Mouse (Mus musculus) B cell, adult 62 days (primary cell): ENCODE measurements around the gene Gzmn. TPM values are rescaled to one million over a fixed set of nuclear protein-coding genes. Genes with fewer than 3 reads are reported as not detected.

Experiments
- total RNA-seq: library from RNA; stranded (reverse); gene quantifications from 4 replicates; pipeline ENCODE4 v1.2.4, GENCODE M21; 2023

Gzmn gene
- total RNA-seq, result not detected in 4 replicates

GRCm38 (mm10) chr14:56174499-56174898, at the start of gene Gzmn:
Gene Gzmn, minus strand, starts transcription at chr14:56174599.

DNA sequence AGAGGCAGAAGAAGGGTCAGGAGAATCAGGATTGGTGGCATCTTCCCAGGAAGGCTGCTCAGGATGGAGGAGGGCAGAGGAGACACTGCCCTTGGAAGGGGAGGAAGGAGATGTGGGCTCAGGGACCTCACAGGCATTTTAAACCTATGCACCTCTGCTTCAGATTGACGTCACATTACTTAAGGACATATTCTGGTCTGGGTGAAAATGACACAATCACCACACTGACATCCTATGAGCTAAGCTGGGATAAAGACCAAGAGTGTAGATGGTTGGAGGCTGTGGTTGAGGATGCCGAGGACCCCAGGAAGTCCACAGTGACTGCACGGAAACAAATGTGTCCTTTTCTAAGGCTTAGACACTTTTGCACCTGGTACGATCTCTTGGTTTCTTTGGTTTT, 36.9 kb upstream of the Gzmn start, which contains the start of gene Gzmf:
Gene Gzmf (minus strand): TSS at position 101 of the 400 bp plus-strand sequence.

DNA sequence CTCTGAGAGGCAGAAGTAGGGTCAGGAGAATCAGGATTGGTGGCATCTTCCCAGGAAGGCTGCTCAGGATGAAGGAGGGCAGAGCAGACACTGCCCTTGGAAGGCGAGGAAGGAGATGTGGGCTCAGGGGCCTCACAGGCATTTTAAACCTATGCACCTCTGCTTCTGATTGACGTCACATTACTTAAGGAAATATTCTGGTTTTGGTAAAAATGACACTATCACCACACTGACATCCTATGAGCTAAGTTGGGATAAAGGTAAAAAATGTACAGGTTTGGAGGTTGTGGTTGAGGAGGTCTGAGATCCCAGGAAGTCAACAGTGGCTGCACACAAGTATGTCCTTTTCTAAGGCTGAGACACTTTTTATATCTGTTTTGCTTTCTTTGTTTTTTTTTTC, 14.9 kb downstream of the Gzmn start, which contains the start of gene Gzmg:
Gene Gzmg (minus strand): TSS at position 101 of the 400 bp plus-strand sequence.

DNA sequence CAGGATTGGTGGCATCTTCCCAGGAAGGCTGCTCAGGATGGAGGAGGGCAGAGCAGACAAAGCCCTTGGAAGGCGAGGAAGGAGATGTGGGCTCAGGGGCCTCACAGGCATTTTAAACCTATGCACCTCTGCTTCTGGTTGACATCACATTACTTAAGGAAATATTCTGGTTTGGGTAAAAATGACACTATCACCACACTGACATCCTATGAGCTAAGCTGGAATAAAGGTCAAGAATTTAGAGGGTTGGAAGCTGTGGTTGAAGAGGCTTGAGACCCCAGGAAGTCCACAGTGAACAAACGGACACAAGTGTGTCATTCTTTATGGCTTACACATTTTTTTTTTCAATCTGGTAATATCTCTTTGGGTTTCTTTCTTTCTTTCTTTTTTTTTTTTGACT, 41.9 kb downstream of the Gzmn start, which contains the start of gene Gzmd:
Gene Gzmd (minus strand): TSS at position 101 of the 400 bp plus-strand sequence.

GRCm38 (mm10) chr14:56120525-56120924, 53.9 kb downstream of the Gzmn start, which contains the start of gene Gzme:
Gene Gzme, minus strand, starts transcription at chr14:56120625.

Other genes starting within 250 kb of the Gzmn start
- gene Cma1, start 229.9 kb downstream of the Gzmn start, total RNA-seq, result not detected in 4 replicates
- gene Cma2, start 223.6 kb downstream of the Gzmn start, total RNA-seq, result not detected in 4 replicates
- gene Mcpt1, start 156.6 kb downstream of the Gzmn start, total RNA-seq, result not detected in 4 replicates
- gene Mcpt9, start 144.1 kb downstream of the Gzmn start, total RNA-seq, result not detected in 4 replicates
- not detected in 4 replicates for gene Mcpt2, start 132.6 kb downstream of the Gzmn start, total RNA-seq
- 0.73 TPM in 1 of 4 replicates, not detected in the others for gene Mcpt4, start 112.3 kb downstream of the Gzmn start, total RNA-seq
- 1.0 TPM in 1 of 4 replicates, not detected in the others for gene Mcpt8, start 89.3 kb downstream of the Gzmn start, total RNA-seq
- not detected in 4 replicates for gene Ctsg, start 72.0 kb downstream of the Gzmn start, total RNA-seq
- gene Gzme, start 54.0 kb downstream of the Gzmn start, total RNA-seq, result not detected in 4 replicates
- not detected in 4 replicates for gene Gzmd, start 42.0 kb downstream of the Gzmn start, total RNA-seq
- not detected in 4 replicates for gene Gzmg, start 15.0 kb downstream of the Gzmn start, total RNA-seq
- not detected in 4 replicates for gene Gzmf, start 36.8 kb upstream of the Gzmn start, total RNA-seq
- not detected in 4 replicates for gene Gzmc, start 60.1 kb upstream of the Gzmn start, total RNA-seq
- 0.55 to 1.0 TPM (median 0.87 TPM) in 4 replicates for gene Gzmb, start 87.7 kb upstream of the Gzmn start, total RNA-seq
- not detected in 4 replicates for gene Atp12a, start 190.5 kb upstream of the Gzmn start, total RNA-seq
- gene Rnf17, start 228.0 kb upstream of the Gzmn start, total RNA-seq, result 0.67 to 1.3 TPM (median 0.84 TPM) in 4 replicates